Mouse (Mus musculus) heart, adult 2 months (tissue): Measurements from ENCODE around the gene Arhgap32. TPM values are rescaled to one million over a fixed set of nuclear protein-coding genes. Genes with fewer than 3 reads are reported as not detected.
"Not testable (repeated sequence)": the region's sequence is repeated elsewhere in the genome, so short reads cannot be mapped to it uniquely, and the experiment has no call there.

Experiments
- DNase-seq, 2 experiments: peaks; one replicate each; pipeline ENCODE4 v3.0.0; 2021
- H3K27ac ChIP-seq: fragments of 200-600 bp; 2 replicates; pipeline ENCODE4 v1.8.1; 2022
- H3K27me3 ChIP-seq: fragments of 200-500 bp; 2 replicates; pipeline ENCODE4 v1.6.1; 2012; ENCODE audit warnings: mild to moderate bottlenecking, low read length, inconsistent platforms, mixed read lengths; ENCODE audit not compliant: control insufficient read depth, insufficient read depth
- H3K36me3 ChIP-seq: fragments of 200-500 bp; 2 replicates; pipeline ENCODE4 v1.6.1; 2012; ENCODE audit warnings: low read length, inconsistent platforms; ENCODE audit not compliant: control insufficient read depth, insufficient read depth
- H3K4me1 ChIP-seq: fragments of 200-500 bp; 2 replicates; pipeline ENCODE4 v1.6.1; 2011; ENCODE audit warnings: low read length; ENCODE audit not compliant: control insufficient read depth, insufficient read depth
- H3K4me3 ChIP-seq: fragments of 200-600 bp; 2 replicates; pipeline ENCODE4 v1.8.1; 2022
- H3K79me2 ChIP-seq: fragments of 200-500 bp; replicated peaks from 2 replicates; pipeline ENCODE4 v1.6.1; 2012; ENCODE audit warnings: mild to moderate bottlenecking, inconsistent platforms, low read length, moderate library complexity, mixed read lengths; ENCODE audit not compliant: control insufficient read depth, insufficient read depth
- H3K9ac ChIP-seq: fragments of 200-500 bp; 2 replicates; pipeline ENCODE4 v1.6.1; 2012; ENCODE audit warnings: low read depth, mild to moderate bottlenecking, control low read depth, inconsistent platforms, low read length, mixed read lengths
- CTCF ChIP-seq: fragments of 200-600 bp; IDR thresholded peaks from 2 replicates; pipeline ENCODE4 v1.8.1; 2022; ENCODE audit warnings: antibody characterized with exemption, mild to moderate bottlenecking, moderate library complexity
- EP300 ChIP-seq: fragments of 200-500 bp; IDR thresholded peaks from 2 replicates; pipeline ENCODE4 v1.6.1; 2011; ENCODE audit warnings: low read depth, low read length, control low read depth; ENCODE audit not compliant: insufficient read depth
- POLR2A ChIP-seq: fragments of 200-500 bp; IDR thresholded peaks from 2 replicates; pipeline ENCODE4 v1.6.1; 2011; ENCODE audit warnings: mild to moderate bottlenecking, low read depth, low read length, control low read depth; ENCODE audit not compliant: insufficient read depth
- WGBS: fragments of 180-500 bp; shearing (Covaris S2); methylation state at CpG from one replicate; pipeline ENCODE4 v1.1.7; 2018; 5-methylcytosine and 5-hydroxymethylcytosine counted together
- intact Hi-C: fragments of 180-260 bp; cut with DNase I; formaldehyde crosslinking; loops from one replicate; pipeline ENCODE4 v1.15.1; 2025
- polyA plus RNA-seq: library from polyadenylated mRNA; depleted of rRNA; stranded (reverse); fragments of >200 nt; gene quantifications from 2 replicates; pipeline ENCODE4 v1.2.3, GENCODE M21; 2012
- total RNA-seq, 2 experiments: library from RNA; stranded (reverse); gene quantifications; 2 replicates each; pipeline ENCODE4 v1.2.3; 2021

Arhgap32 gene
- total and polyA plus RNA-seq, 3 experiments: 3.2 to 20.8 (median 18.0) TPM

DNA sequence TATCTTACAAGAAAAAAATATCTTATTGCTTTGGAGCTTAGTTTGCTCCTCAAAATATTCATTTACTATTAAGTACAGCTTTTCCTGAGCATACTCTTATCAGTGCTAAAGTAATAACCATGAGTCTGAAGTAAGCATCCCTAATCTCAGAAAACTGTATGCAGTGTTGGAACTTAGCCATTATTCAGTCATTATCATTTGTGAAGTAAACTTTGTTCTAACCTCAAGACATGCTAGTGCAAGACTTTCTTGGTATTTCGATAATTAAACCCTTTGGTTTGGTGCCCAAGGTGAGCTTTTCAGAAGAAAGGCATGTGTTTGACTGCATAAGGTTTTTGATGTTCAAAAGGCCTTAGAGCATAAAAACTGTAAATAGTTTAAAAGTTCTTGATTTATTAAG lies 4.2 kb downstream of the Arhgap32 start:
- Histone ChIP-seq H3K79me2 (no peaks in the 10 kb centered on the region; the same call in 1 of the 2 replicates), H3K9ac (no peak overlapping the region), H3K27me3 (no peaks in the 10 kb centered on the region), H3K27ac (no peak overlapping the region), H3K4me1 (peaks cover 3% of the 10 kb centered on the region), H3K4me3 (no peak overlapping the region), H3K36me3 (no peaks in the 10 kb centered on the region)
- DNase-seq: no peak
- intact Hi-C loops: no loop called here
- 67% methylated on average over 1 of the region's 1 CpGs for WGBS
- no peak for TF ChIP-seq CTCF
- no peak for TF ChIP-seq EP300
- TF ChIP-seq POLR2A: no peak

DNA sequence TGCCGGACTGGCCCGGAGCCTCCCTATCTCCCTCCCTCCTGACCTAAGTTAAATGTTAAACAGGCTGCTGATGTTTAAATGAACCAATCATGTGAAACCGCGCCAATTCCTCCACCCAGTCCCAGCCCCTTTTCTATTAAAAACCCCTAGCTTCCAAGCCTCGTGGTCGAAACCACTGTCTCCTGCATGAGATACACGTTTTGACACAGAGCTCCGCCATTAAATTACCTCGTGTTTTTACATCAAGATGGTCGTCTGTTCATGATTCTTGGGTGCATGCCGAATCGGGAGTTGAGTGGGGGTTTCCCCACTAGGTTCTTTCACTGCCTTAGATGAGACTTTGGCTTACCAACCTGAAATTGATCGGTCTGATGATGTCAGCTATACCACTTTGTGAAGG lies 5.3 kb downstream of the Arhgap32 start:
- WGBS: 95% methylated on average over 13 of the region's 13 CpGs

DNA sequence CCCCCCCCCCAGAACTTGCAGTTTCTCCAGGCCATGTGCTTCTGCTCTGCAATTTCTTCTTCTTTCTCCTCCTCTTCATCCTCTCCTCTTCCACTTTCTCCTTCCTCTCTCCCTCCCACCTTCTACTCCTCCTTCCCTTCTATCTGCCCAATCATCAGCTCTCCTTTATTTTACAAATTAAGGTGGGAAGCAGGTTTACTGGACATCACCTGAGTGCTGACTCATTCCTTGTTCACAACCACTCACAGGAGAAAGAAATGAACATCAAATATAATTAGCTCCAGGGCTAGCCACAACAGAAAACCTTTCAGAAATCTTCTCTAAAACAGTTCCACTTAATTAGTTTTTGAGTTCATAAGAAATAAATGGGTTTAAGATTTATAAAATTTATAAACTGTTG lies 20.3 kb downstream of the Arhgap32 start:
- H3K27ac ChIP-seq: no peak overlapping the region
- intact Hi-C loops: no loop called here
- no peaks in the 10 kb centered on the region for H3K79me2 ChIP-seq
- no peak overlapping the region for H3K4me3 ChIP-seq
- H3K27me3 ChIP-seq: no peaks in the 10 kb centered on the region
- H3K9ac ChIP-seq: no peak overlapping the region
- TF ChIP-seq EP300: no peak
- TF ChIP-seq POLR2A: no peak
- no peak for TF ChIP-seq CTCF
- DNase-seq: no peak
- peaks cover 1% of the 10 kb centered on the region; the same call in 1 of the 2 replicates for H3K4me1 ChIP-seq
- no peaks in the 10 kb centered on the region for H3K36me3 ChIP-seq

More for the DNA sequence above, 5.3 kb downstream of the Arhgap32 start:
- H3K79me2 ChIP-seq, intact Hi-C loops, H3K27ac ChIP-seq, H3K4me3 ChIP-seq, H3K36me3 ChIP-seq, DNase-seq, H3K9ac ChIP-seq, H3K27me3 ChIP-seq, H3K4me1 ChIP-seq: not testable (repeated sequence)

DNA sequence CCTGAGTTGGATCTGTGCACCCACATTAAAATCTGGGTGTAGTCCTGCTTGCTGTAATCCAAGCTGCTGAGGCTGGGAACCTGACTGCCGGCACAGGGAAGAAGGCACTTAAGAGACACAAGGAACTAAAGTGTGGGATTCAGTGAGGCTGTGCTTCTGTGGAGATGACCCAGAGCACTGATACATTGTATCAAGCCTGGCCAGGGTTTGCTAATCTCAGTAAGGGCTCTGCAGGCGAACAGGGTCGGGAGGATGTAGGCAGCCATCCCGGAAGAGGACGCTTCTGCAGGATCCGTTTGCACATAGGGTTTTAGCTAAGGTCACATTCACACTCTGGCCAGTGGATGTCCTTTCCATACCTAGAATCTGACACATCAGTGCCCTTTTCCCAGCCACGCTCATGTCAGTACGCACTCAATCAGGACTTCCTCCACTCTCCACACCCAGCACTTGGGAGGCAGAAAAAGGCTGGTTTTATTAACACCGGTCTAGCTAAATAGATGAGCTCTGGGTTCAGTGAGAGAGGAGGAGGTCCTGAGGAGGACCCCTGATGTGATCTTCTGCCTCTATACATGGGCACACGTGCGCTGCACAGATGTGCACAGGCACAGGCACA lies 20.9 kb downstream of the Arhgap32 start:
- DNase-seq: no peak
- TF ChIP-seq POLR2A: no peak
- no peak for TF ChIP-seq EP300
- intact Hi-C loops: no loop called here
- 52% methylated on average over 11 of the region's 11 CpGs for WGBS
- H3K4me3 ChIP-seq: no peak overlapping the region
- no peaks in the 10 kb centered on the region for H3K79me2 ChIP-seq
- peaks cover 1% of the 10 kb centered on the region; the same call in 1 of the 2 replicates for H3K4me1 ChIP-seq
- no peaks in the 10 kb centered on the region for H3K36me3 ChIP-seq
- H3K27ac ChIP-seq: no peak overlapping the region
- H3K27me3 ChIP-seq: no peaks in the 10 kb centered on the region
- H3K9ac ChIP-seq: no peak overlapping the region

DNA sequence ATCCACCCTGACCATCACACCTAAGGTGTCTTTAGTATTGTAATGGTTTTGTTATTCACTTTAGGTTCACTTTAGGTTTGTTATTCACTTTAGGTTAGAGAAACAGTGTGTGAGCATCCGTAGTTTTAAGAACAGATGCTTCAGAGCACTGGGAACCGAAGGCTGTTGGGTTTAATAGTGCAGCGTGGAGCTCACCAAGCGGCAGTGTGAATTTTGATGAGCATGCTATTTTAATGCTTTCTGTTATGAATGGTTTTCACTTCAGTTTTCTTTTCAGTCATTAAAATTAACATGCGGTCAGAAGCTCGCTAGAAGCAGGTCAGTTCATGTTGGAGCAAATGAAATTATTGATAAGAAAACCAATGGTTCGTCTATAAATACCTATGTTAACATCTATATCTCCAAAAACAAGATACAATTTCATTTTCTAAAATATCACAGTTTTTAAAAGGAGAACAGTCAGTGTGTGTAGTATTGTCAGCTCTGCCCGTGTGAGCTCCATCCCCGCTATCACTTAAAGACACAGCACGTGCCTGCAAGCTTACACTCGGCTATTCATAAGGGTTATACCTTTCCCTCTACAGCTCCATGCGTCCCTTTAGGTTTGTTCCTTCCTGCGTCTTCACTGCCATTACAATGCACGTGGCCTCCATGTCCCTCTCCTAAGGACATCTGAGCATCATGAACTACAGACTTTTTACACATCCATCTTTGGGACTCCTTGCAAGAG lies 21.9 kb downstream of the Arhgap32 start:
- no peaks in the 10 kb centered on the region for H3K79me2 ChIP-seq
- 91% methylated on average over 14 of the region's 14 CpGs for WGBS
- intact Hi-C loops: no loop called here

DNA sequence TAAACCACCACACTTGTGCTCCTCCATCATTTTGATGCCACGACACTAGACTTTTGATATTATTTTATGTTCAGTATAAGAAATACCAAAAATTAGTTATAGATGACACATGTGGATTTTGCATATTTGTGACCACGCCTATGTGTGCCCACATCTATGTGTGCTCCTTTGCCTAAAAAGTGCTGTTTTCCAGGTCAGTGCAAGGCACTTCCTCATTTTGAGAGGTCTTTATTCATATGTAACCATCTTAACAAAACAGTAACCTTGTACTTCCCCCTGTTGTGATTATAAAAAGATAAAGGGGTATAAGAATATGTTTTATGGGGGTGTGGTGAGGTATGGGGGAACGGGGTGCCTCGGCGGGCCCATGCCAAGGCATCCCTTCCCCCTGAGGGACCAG lies 22.7 kb downstream of the Arhgap32 start:
- Histone ChIP-seq H3K4me1 (peaks cover 3% of the 10 kb centered on the region; the same call in 1 of the 2 replicates), H3K4me3 (no peak overlapping the region), H3K36me3 (no peaks in the 10 kb centered on the region), H3K79me2 (no peaks in the 10 kb centered on the region), H3K27ac (no peak overlapping the region), H3K27me3 (no peaks in the 10 kb centered on the region), H3K9ac (no peak overlapping the region)
- intact Hi-C loops: no loop called here
- TF ChIP-seq CTCF: no peak
- TF ChIP-seq POLR2A: no peak
- no peak for TF ChIP-seq EP300
- WGBS: 95% methylated on average over 5 of the region's 5 CpGs
- no peak for DNase-seq

More for the DNA sequence above, 21.9 kb downstream of the Arhgap32 start:
- H3K27ac ChIP-seq: no peak overlapping the region
- TF ChIP-seq CTCF (no peak), POLR2A (no peak), EP300 (no peak)
- H3K36me3 ChIP-seq: no peaks in the 10 kb centered on the region
- H3K27me3 ChIP-seq: no peaks in the 10 kb centered on the region
- H3K4me3 ChIP-seq: no peak overlapping the region
- DNase-seq: no peak
- peaks cover 2% of the 10 kb centered on the region; the same call in 1 of the 2 replicates for H3K4me1 ChIP-seq
- H3K9ac ChIP-seq: no peak overlapping the region
